Mouse (Mus musculus) CH12.LX (cell line): ENCODE data around the gene Cd200. TPM values are rescaled to one million over a fixed set of nuclear protein-coding genes. Genes with fewer than 3 reads are reported as not detected.

Experiments
- DNase-seq: peaks from one replicate; pipeline ENCODE4 v3.0.0-alpha.2; 2013; ENCODE audit errors: extremely low read depth
- H3K27ac ChIP-seq: 2 replicates; pipeline ENCODE4 v1.5.1; 2012; ENCODE audit warnings: low read depth, mild to moderate bottlenecking, control low read depth, moderate library complexity; ENCODE audit not compliant: insufficient read depth
- H3K27me3 ChIP-seq: replicated peaks from 2 replicates; pipeline ENCODE3; 2012; ENCODE audit warnings: inconsistent platforms
- H3K36me3 ChIP-seq, 2 experiments: replicated peaks in 1 of 2; 2 replicates each; pipeline versions ENCODE3 to v1.6.1; 2012; ENCODE audit warnings: inconsistent platforms in 1 of 2, low read length in 1 of 2, mild to moderate bottlenecking in 1 of 2, mixed read lengths in 1 of 2, moderate library complexity in 1 of 2; ENCODE audit not compliant: control insufficient read depth in 1 of 2, insufficient read depth in 1 of 2
- H3K4me1 ChIP-seq, 2 experiments: 2 replicates each; pipeline ENCODE4 v1.6.1; 2012; ENCODE audit warnings: inconsistent platforms in 1 of 2, moderate library complexity in 1 of 2; ENCODE audit not compliant: insufficient read depth in 2 of 2, control insufficient read depth in 1 of 2
- H3K4me2 ChIP-seq: 2 replicates; pipeline ENCODE4 v1.6.1; 2012; ENCODE audit warnings: low read depth, mild to moderate bottlenecking, control low read depth; ENCODE audit not compliant: poor library complexity, insufficient read depth, severe bottlenecking
- H3K4me3 ChIP-seq, 3 experiments: fragments of 150-350 bp in 1 of 3; sonication (generic) in 1 of 3; replicated peaks in 1 of 3; 2 replicates each; pipeline versions ENCODE3 to v1.5.1; 2011 to 2012; ENCODE audit warnings: low read depth in 2 of 3, low read length in 2 of 3, mild to moderate bottlenecking in 2 of 3, moderate library complexity in 2 of 3, control low read depth in 1 of 3, improper control_type of control experiment in 1 of 3, inconsistent platforms in 1 of 3, mixed read lengths in 1 of 3; ENCODE audit not compliant: poor library complexity in 1 of 3
- H3K79me2 ChIP-seq: replicated peaks from 2 replicates; pipeline ENCODE4 v1.6.1; 2012; ENCODE audit warnings: mild to moderate bottlenecking, moderate library complexity; ENCODE audit not compliant: control insufficient read depth, poor library complexity, insufficient read depth, severe bottlenecking; ENCODE audit errors: extremely low read depth
- H3K9ac ChIP-seq: 2 replicates; pipeline ENCODE4 v1.6.1; 2012; ENCODE audit warnings: low read depth, mild to moderate bottlenecking, control low read depth, moderate library complexity; ENCODE audit not compliant: insufficient read depth
- H3K9me3 ChIP-seq: replicated peaks from 2 replicates; pipeline ENCODE3; 2012; ENCODE audit warnings: low read length, inconsistent platforms, mixed read lengths
- BHLHE40 ChIP-seq: IDR thresholded peaks from 2 replicates; pipeline ENCODE4 v1.6.1; 2011; ENCODE audit warnings: mild to moderate bottlenecking, low read depth, low read length, improper control_type of control experiment
- CHD2 ChIP-seq: IDR thresholded peaks from 2 replicates; pipeline ENCODE4 v1.6.1; 2011; ENCODE audit warnings: low read length, improper control_type of control experiment
- CTCF ChIP-seq, 2 experiments: IDR thresholded peaks in 1 of 2; conservative IDR thresholded peaks in 1 of 2; 2 replicates each; pipeline ENCODE4 v1.5.1; 2011 to 2012; ENCODE audit warnings: low read depth in 2 of 2, low read length in 2 of 2, improper control_type of control experiment in 1 of 2, inconsistent platforms in 1 of 2, mild to moderate bottlenecking in 1 of 2, moderate library complexity in 1 of 2
- E2F4 ChIP-seq: IDR thresholded peaks from 2 replicates; pipeline ENCODE4 v1.6.1; 2011; ENCODE audit warnings: low read depth, low read length, improper control_type of control experiment; ENCODE audit not compliant: insufficient replicate concordance
- ELF1 ChIP-seq: IDR thresholded peaks from 2 replicates; pipeline ENCODE4 v1.6.1; 2014; ENCODE audit warnings: low read depth, mild to moderate bottlenecking, inconsistent platforms, low read length, improper control_type of control experiment
- EP300 ChIP-seq: IDR thresholded peaks from 2 replicates; pipeline ENCODE4 v1.6.1; 2011; ENCODE audit warnings: low read length, improper control_type of control experiment
- HCFC1 ChIP-seq: IDR thresholded peaks from 2 replicates; pipeline ENCODE4 v1.6.1; 2012; ENCODE audit warnings: low read depth, mild to moderate bottlenecking, inconsistent platforms, low read length, improper control_type of control experiment
- JUN ChIP-seq: IDR thresholded peaks from 2 replicates; pipeline ENCODE4 v1.6.1; 2011; ENCODE audit warnings: low read depth, mild to moderate bottlenecking, low read length, improper control_type of control experiment, moderate library complexity; ENCODE audit not compliant: insufficient read depth
- JUND ChIP-seq: conservative IDR thresholded peaks from 2 replicates; pipeline ENCODE4 v1.6.1; 2011; ENCODE audit warnings: low read depth, low read length, improper control_type of control experiment
- KAT2A ChIP-seq: IDR thresholded peaks from 2 replicates; pipeline ENCODE4 v1.6.1; 2012; ENCODE audit warnings: low read length, improper control_type of control experiment, inconsistent platforms; ENCODE audit not compliant: insufficient replicate concordance
- MAFK ChIP-seq: IDR thresholded peaks from 2 replicates; pipeline ENCODE4 v1.6.1; 2011; ENCODE audit warnings: low read length, improper control_type of control experiment; ENCODE audit not compliant: insufficient replicate concordance
- MAX ChIP-seq: IDR thresholded peaks from 2 replicates; pipeline ENCODE4 v1.6.1; 2011; ENCODE audit warnings: low read length, improper control_type of control experiment
- MAZ ChIP-seq: IDR thresholded peaks from 2 replicates; pipeline ENCODE4 v1.6.1; 2012; ENCODE audit warnings: low read depth, mild to moderate bottlenecking, inconsistent platforms, low read length, improper control_type of control experiment, moderate library complexity
- MEF2A ChIP-seq: IDR thresholded peaks from 2 replicates; pipeline ENCODE4 v1.6.1; 2014; ENCODE audit warnings: low read depth, mild to moderate bottlenecking, inconsistent platforms, low read length, improper control_type of control experiment, borderline replicate concordance
- MXI1 ChIP-seq: IDR thresholded peaks from 2 replicates; pipeline ENCODE4 v1.6.1; 2011; ENCODE audit warnings: mild to moderate bottlenecking, low read depth, low read length, improper control_type of control experiment
- MYC ChIP-seq: IDR thresholded peaks from 2 replicates; pipeline ENCODE4 v1.6.1; 2011; ENCODE audit warnings: low read depth, mild to moderate bottlenecking, improper control_type of control experiment, low read length
- NRF1 ChIP-seq: IDR thresholded peaks from 2 replicates; pipeline ENCODE4 v1.6.1; 2014; ENCODE audit warnings: low read depth, mild to moderate bottlenecking, inconsistent platforms, low read length, improper control_type of control experiment, moderate library complexity
- PAX5 ChIP-seq: IDR thresholded peaks from 2 replicates; pipeline ENCODE4 v1.6.1; 2012; ENCODE audit warnings: low read length, inconsistent platforms, mixed read lengths
- POLR2A ChIP-seq: IDR thresholded peaks from 2 replicates; pipeline ENCODE4 v1.6.1; 2011; ENCODE audit warnings: low read depth, mild to moderate bottlenecking, improper control_type of control experiment, low read length
- POLR2AphosphoS2 ChIP-seq: IDR thresholded peaks from 2 replicates; pipeline ENCODE4 v1.6.1; 2011; ENCODE audit warnings: low read depth, low read length, improper control_type of control experiment
- RAD21 ChIP-seq: IDR thresholded peaks from 2 replicates; pipeline ENCODE4 v1.6.1; 2011; ENCODE audit warnings: low read depth, mild to moderate bottlenecking, low read length, improper control_type of control experiment, moderate library complexity
- RCOR1 ChIP-seq: conservative IDR thresholded peaks from 2 replicates; pipeline ENCODE4 v1.6.1; 2012; ENCODE audit warnings: low read depth, mild to moderate bottlenecking, inconsistent platforms, low read length, improper control_type of control experiment
- SIN3A ChIP-seq: IDR thresholded peaks from 2 replicates; pipeline ENCODE4 v1.6.1; 2012; ENCODE audit warnings: low read length, improper control_type of control experiment, inconsistent platforms
- SMC3 ChIP-seq: IDR thresholded peaks from 2 replicates; pipeline ENCODE4 v1.6.1; 2011; ENCODE audit warnings: low read depth, low read length, improper control_type of control experiment
- TCF12 ChIP-seq: IDR thresholded peaks from 2 replicates; pipeline ENCODE4 v1.6.1; 2014; ENCODE audit warnings: low read depth, mild to moderate bottlenecking, inconsistent platforms, low read length, improper control_type of control experiment
- USF1 ChIP-seq: IDR thresholded peaks from 2 replicates; pipeline ENCODE4 v1.6.1; 2014; ENCODE audit warnings: low read depth, mild to moderate bottlenecking, inconsistent platforms, low read length, improper control_type of control experiment
- USF2 ChIP-seq: conservative IDR thresholded peaks from 2 replicates; pipeline ENCODE4 v1.6.1; 2011; ENCODE audit warnings: low read depth, low read length, improper control_type of control experiment
- ZC3H11A ChIP-seq: IDR thresholded peaks from 2 replicates; pipeline ENCODE4 v1.6.1; 2012; ENCODE audit warnings: low read depth, mild to moderate bottlenecking, inconsistent platforms, low read length, improper control_type of control experiment
- ZKSCAN1 ChIP-seq: IDR thresholded peaks from 2 replicates; pipeline ENCODE4 v1.6.1; 2012; ENCODE audit warnings: low read depth, inconsistent platforms, low read length, improper control_type of control experiment, borderline replicate concordance
- ZMIZ1 ChIP-seq: IDR thresholded peaks from 2 replicates; pipeline ENCODE4 v1.6.1; 2012; ENCODE audit warnings: low read depth, mild to moderate bottlenecking, inconsistent platforms, low read length, improper control_type of control experiment
- ZNF384 ChIP-seq: IDR thresholded peaks from 2 replicates; pipeline ENCODE4 v1.6.1; 2012; ENCODE audit warnings: low read depth, low read length, improper control_type of control experiment, inconsistent platforms
- dilution Hi-C: fragments of 300-500 bp; cut with MboI; formaldehyde crosslinking; loops from 2 replicates; pipeline ENCODE4 v1.14.3; 2020; ENCODE audit warnings: low sequenced_read_pairs; ENCODE audit not compliant: extremely low pct_unique_long_range_greater_than_20kb, extremely low pct_ligation_motif_present
- in situ Hi-C: fragments of 300-500 bp; cut with MboI; formaldehyde crosslinking; loops from 3 replicates; pipeline ENCODE4 v1.14.3; 2019; ENCODE audit warnings: low sequenced_read_pairs, low pct_ligation_motif_present, low pct_unique_long_range_greater_than_20kb, mixed read lengths
- polyA plus RNA-seq: library from polyadenylated mRNA; unstranded; fragments of >175 nt; gene quantifications from 2 replicates; pipeline ENCODE4 v1.2.1, GENCODE M21; 2012; ENCODE audit warnings: low read depth; ENCODE audit not compliant: insufficient read length
- total RNA-seq, 2 experiments: library from RNA; depleted of rRNA; stranded (reverse); fragments of 300-350 nt in 1 of 2; fragments of >200 nt in 1 of 2; gene quantifications; 2 replicates each; pipeline ENCODE4 v1.2.3; 2012 to 2014

Cd200 gene
- total and polyA plus RNA-seq, 3 experiments = 13.7 to 77.5 (median 17.0) TPM

DNA sequence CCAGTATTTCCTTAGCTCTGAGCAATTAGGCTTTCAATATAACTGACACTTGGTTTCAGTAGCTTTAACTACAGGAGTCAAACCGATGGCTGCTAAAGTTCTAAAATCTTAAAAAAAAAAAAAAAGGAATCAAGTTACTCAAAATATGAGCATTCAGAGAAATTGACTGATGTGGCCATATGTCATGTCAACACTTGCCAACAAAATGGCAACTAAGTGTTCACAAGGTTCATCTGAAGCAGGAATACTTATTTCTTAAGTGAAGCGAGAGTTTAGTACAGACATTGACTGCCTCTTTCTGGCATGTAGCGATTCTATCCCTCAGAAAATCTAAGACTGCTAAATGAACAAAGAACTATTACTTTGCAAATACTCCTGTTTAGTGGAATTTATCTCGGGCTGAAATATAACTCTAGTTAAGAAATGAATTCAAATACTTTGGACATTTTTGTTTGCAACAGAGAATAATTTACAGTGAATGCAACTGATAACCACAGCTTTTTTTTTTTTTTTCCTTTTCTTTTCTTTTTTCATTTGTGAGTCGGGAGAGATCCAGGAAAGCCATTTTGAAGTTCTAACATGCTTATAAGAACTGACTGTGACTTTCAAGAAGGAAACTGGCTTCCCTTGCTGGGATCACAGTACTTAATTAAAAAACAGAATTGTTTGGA, 18.4 kb downstream of the Cd200 start:
- H3K27ac ChIP-seq = peak overlapping the region; percentile 99

DNA sequence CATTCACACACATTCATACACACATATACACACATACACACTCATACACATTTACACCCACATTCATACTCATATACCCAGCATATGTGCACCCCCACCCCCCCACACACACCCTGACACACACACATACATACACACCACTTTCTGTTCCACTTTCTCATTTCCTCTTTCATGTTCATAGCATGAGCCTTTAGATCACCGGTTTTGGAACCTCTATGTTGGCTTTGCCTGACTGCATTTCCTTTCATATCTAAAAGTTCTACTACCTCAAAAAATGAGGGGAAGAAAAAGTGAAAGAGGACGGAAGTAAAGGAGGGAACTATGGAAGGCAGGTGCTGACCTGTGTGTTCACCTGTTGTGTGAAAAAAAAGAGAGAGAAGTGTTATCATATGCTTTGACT, 19.0 kb downstream of the Cd200 start:
- Histone ChIP-seq H3K4me2 (peak overlapping the region; percentile 98), H3K4me1 (peaks cover 14 to 51% of the 10 kb centered on the region in 2 experiments), H3K27me3 (no peaks in the 10 kb centered on the region), H3K9ac (peak overlapping the region; percentile 97), H3K79me2 (peaks cover 13% of the 10 kb centered on the region), H3K9me3 (no peaks in the 10 kb centered on the region), H3K36me3 (peaks cover 16 to 17% of the 10 kb centered on the region in 2 experiments), H3K4me3 (peak overlapping the region in 2 of 3 experiments; percentile 15 to 56), H3K27ac (peak overlapping the region; percentile 99)
- peak; percentile 85 for DNase-seq
- in situ Hi-C loops = no loop called here
- dilution Hi-C loops = no loop called here
- TF ChIP-seq HCFC1 = peak; percentile 57
- peak; percentile 99 for TF ChIP-seq MAZ
- no peak for TF ChIP-seq USF2
- peak; percentile 83 for TF ChIP-seq MAFK
- TF ChIP-seq EP300 = peak; percentile 99
- TF ChIP-seq MAX = peak; percentile 76
- TF ChIP-seq ZMIZ1 = peak; percentile 62; the same call in 1 of the 2 replicates
- no peak for TF ChIP-seq ZKSCAN1
- 0 out of 2 replicates have a peak, but pooled peaks have one; percentile 57 for TF ChIP-seq KAT2A
- TF ChIP-seq RAD21 = peak; percentile 1; the same call in 1 of the 2 replicates
- TF ChIP-seq RCOR1 = peak; percentile 98
- peak; percentile 59 for TF ChIP-seq ELF1
- TF ChIP-seq CHD2 = peak; percentile 97
- TF ChIP-seq SMC3 = peak; percentile 32
- TF ChIP-seq TCF12 = peak; percentile 95
- TF ChIP-seq SIN3A = peak; percentile 80; the same call in 1 of the 2 replicates
- peak; percentile 90 for TF ChIP-seq BHLHE40
- peak; percentile 86 for TF ChIP-seq JUND
- peak; percentile 54 for TF ChIP-seq MYC
- TF ChIP-seq JUN = peak; percentile 74
- 0 out of 2 replicates have a peak, but pooled peaks have one; percentile 55 for TF ChIP-seq POLR2AphosphoS2
- no peak for TF ChIP-seq CTCF (conservative IDR thresholded peaks at IDR 0.05 in 1 of 2, IDR thresholded peaks at IDR 0.05 in 1 of 2; ENCODE audit: low read depth in 2 of 2, low read length in 2 of 2)
- TF ChIP-seq MEF2A = peak; percentile 95
- no peak for TF ChIP-seq ZC3H11A
- no peak for TF ChIP-seq POLR2A
- TF ChIP-seq ZNF384 = peak; percentile 84
- no peak for TF ChIP-seq E2F4
- no peak for TF ChIP-seq NRF1
- TF ChIP-seq MXI1 = peak; percentile 63; the same call in 1 of the 2 replicates
- TF ChIP-seq USF1 = no peak
- no peak for TF ChIP-seq PAX5

More for the DNA sequence above, 18.4 kb downstream of the Cd200 start:
- dilution Hi-C loops (no loop called here), in situ Hi-C loops (no loop called here)
- Histone ChIP-seq H3K9ac (peak overlapping the region; percentile 97), H3K36me3 (peaks cover 15 to 18% of the 10 kb centered on the region in 2 experiments), H3K9me3 (no peaks in the 10 kb centered on the region), H3K4me2 (peak overlapping the region; percentile 98), H3K79me2 (peaks cover 12% of the 10 kb centered on the region), H3K4me3 (peak overlapping the region in 2 of 3 experiments; percentile 38 to 55), H3K4me1 (peaks cover 14 to 51% of the 10 kb centered on the region in 2 experiments), H3K27me3 (no peaks in the 10 kb centered on the region)
- no peak for TF ChIP-seq CTCF (conservative IDR thresholded peaks at IDR 0.05 in 1 of 2, IDR thresholded peaks at IDR 0.05 in 1 of 2; ENCODE audit: low read depth in 2 of 2, low read length in 2 of 2)
- peak; percentile 53; the same call in 1 of the 2 replicates for TF ChIP-seq ZNF384
- TF ChIP-seq SIN3A = 0 out of 2 replicates have a peak, but pooled peaks have one; percentile 25
- DNase-seq = peak; percentile 21
